Mouse (Mus musculus): ENCODE data around the gene Abhd6.

The Abhd6 gene

DNA sequence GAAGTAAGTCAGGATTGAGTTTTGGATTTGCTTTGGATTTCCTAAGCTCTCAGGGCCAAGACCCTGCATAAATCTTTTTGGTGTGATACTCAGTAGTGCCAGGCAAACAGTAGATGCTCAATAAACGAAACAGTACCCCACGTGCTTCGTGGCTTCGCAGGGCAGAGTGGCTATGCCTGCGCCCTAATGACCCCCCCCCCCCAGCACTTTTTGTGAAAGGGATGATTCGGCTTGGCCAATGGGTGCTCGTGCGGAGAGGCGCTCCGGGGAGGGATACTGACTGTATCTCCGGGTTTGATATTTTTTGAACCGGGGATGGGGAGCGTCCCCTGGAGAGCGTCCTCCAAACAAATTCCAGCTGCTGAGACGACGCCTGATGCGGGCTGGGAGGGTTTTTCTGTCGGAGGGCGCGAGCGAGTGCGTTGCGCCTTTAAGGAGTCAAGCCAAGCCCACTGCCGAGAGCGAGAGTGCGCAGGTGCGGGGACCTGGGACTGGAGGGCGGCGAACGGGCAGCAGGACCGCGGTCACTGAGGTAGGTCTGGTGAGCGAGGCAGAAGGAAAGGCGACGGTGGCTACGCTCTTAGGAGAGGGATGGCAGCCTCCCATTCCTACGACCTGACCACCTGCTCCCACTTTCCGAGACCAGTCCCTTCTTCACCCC is at the start of gene Abhd6:
Gene Abhd6, plus strand, starts transcription at position 471 of the 661 bp plus-strand sequence.
- under 1% methylated on average over 38 of the region's 38 CpGs for WGBS

DNA sequence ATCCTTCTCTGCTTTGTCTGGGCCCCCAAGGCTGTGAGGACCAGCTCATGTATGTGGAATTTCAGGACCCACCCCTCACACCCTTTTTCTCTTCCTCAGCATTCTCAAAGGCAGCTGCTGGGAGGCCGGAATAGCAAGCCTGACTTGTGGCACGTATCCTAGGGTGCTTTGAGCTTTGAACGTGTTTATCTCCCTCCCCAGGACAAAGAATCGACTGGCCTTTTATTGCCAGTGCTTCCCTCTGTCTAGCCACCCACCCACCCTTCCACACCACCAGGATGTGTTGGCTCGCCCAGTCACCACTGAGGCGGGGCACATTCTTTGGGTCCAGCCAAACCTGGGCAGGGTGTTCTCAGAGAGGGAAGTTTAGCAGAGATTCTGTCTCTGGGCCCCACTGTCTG is 48.6 kb upstream of the Abhd6 start:
- WGBS, result 50% methylated on average over 6 of the region's 6 CpGs

DNA sequence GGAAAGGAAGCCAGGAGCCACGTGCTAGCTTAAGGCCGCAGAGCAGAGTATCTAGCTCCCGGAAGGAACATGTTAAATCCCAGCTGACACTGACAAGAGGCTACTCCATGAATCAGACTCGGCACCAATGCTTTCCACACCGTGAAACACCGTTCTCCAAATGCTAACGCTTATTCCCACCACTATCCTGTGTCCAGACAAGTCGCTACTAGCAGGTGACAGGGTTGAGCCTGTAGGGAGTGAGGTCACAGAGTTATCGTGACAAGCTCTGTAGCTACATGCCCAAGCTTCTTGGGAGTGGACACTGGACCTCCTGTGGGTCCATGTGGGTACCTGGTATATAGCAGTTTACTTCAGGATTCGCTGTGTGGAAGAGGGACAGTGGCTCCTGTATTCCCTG is 46.3 kb upstream of the Abhd6 start:
- WGBS, result 91% methylated on average over 10 of the region's 10 CpGs

DNA sequence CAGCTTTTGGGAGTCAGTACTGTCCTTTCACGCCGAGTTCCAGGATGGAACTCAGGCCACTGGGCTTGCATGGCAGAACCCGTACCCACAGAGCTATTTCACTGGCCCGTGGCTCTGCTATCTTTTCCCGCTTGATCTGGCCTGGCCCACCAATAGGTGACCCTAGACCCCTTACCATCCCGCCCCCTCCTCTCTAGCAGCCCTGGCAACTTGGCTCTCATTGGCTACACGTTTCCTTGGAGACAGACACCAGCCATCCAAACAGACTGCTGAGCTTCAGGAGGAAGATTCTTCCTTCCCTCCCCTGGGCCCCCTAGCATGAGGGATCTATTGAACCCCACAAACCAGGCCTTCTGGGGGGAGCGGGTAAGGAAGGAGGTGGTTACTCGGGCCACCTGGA is 45.7 kb upstream of the Abhd6 start, which contains the start of gene Gm45521:
Gene Gm45521, plus strand, starts transcription at position 240 of the 400 bp plus-strand sequence.
- WGBS, result 82% methylated on average over 9 of the region's 9 CpGs

DNA sequence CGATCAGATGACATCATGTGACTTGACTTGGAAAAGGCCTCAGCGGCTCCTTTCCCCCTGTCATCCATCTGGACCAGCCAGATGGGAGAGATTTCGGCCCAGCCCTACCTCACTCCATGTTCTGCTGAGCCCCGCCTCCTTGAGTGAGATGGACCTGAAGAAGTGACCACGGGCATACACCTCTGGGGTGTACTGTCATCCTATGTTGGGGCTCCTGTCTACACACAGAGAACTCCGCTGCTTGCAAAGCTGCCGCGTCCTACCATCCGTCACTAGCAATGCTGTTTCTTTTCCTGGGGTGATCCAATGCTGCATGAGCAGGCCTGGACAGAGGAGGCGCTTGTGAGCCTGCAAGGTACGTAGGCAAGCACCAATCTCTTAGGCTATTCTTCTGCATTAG is 42.1 kb upstream of the Abhd6 start:
- WGBS, result 61% methylated on average over 11 of the region's 11 CpGs

DNA sequence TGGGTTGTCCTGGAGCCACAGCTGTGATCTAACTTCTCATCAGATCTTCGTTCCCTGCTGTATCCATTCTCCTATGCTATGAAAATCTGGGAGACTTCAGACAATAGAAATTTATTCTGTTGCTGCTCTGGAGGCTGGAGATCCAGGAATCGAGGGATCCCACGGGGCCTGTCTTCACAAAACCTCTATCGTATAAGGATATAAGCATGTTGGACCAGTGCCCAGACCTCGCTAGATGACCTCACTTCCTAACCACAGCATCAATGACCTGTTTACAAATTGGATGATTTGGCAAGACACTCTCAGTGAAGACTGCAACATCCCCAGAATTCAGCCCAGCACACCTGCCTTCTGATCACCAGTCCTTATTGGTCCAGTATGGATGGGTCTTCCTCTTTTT is 41.0 kb upstream of the Abhd6 start:
- 53% methylated on average over 5 of the region's 5 CpGs for whole genome bisulfite sequencing

DNA sequence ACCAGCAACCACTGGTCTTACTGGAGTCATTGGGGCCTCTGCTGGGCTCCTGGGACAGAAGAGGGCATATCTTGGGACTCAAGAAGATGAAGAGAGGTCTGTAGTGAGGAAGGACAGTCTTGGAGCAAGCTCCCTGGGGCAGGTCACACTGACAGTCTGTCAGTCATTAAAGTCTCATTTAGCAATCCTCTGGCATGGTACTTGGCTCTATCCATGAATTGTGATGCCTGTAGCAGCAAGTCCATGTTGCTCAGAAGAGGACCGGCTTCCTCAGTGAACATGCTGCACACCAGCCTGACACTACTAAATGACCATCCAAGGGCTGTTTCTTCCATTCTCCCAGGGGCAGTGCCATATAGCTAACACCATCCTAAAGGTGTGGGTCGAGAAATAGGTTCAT is 40.1 kb upstream of the Abhd6 start:
- WGBS, result 90% methylated on average over 2 of the region's 2 CpGs

DNA sequence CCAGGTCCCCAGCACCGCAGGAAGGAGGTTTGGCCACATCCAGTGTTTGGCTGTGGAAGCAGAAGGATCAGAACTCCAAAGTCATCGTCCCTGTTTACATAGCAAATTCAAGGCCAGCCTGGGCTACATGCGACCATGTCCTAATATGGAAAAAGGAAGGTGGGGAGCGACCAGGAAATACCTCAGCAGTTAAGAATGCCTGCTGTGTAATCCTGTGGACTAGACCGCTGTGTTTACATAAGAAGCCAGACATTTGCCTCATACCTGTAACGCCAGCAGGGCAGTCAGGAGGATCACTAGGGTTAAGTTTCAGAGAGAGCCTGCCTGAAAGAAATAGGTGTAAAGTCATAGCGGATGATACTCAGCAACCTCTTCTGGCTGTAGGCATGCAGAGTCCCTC is 39.5 kb upstream of the Abhd6 start:
- 70% methylated on average over 7 of the region's 7 CpGs for WGBS

DNA sequence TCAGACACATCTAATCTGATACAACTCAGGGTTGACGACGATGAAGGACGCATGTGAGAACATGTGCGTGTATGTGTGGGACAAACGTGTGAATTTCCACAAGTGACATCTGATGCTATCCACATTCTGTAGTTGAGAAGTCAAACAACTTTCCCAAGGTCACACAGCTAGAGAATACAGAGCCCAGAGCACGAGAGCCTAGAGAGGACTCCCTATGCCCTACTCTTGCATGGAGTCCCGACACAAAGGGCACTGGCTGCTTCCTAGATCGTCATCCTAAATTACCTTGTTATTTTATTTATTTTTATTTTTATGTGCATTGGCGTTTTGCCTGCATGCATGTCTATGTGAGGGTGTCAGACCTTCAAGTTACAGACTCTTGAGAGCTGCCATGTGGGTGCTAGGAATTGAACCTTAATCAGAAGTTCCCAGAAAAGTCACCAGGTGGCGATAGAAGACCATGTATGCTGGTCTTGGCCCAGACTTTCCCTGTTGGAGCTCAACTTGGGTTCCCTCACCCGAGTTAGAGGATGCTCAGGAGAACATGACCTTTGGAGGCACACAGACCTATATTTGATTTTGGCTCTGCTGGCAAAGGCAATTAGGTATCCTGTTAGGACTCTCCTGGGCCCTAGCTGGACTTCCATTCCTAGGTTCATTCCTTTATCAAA is 38.3 kb upstream of the Abhd6 start:
- WGBS, result 55% methylated on average over 11 of the region's 11 CpGs

DNA sequence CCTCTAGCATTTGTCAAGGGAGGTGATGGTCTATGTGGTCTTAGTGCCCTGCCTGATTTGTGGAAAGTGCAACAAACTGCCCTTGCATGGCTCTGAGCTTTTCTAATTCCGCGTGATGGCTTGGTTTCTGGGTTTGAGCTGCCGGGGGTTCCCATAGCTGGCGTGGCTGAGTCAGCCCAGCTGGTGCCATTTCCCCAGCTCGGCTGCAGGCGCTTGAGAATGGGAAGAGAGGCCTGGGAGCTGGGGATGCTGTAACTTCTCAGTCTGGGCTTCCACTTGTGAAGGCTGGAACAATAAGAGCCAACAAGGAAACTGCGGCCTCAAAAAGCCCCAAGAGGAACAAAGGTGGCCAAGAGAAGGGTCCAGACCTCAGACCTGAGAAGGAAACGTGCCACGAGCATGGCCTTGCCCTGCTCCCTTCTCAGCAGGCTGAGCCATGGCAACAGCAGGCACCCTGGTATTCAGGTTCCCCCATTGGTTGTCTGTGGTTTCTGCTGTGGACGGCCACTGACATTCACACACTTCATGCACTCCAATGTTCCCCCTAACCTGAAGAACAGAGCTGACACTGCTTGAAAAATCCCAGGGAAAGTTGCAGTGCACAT is 30.7 kb upstream of the Abhd6 start:
- 64% methylated on average over 10 of the region's 10 CpGs for WGBS

DNA sequence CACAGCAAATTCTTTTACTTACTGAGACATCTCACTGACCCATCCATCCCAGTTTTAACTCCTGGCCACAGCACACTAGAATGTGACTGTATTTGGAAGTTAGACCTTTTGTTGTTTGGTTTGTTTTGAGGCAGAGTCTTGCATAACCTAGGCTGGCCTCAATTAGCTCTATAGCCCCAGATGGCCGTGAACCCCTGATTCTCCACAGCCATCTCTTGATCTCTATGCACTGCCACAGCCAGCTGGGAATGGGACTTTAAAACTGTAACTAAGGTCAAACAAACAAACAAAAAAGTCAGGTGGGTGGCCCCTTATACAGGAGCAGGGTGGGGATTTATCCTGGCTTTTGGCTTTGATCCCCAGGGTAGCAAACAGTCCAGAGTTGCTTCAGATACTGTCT is 28.1 kb upstream of the Abhd6 start:
- WGBS, result 70% methylated on average over 1 of the region's 1 CpGs

DNA sequence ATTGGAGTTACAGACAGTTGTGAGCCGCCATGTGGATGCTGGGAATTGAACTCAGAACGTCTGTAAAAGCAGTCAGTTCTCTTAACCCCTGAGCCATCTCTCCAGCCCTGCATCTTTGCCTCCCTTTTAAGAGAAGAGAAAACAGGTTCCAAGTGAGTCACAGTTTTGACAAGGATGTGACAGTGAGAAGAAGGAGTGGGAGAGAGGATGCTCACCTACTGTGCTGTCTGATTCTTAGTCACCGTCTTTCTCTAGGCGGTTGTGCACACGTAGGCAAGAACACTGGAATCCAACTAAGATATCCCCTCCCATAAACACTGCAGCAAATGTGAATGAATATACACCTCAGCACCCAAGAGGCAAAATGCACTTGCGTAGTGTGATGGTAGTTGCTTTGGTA is 27.5 kb upstream of the Abhd6 start:
- 64% methylated on average over 6 of the region's 6 CpGs for WGBS

DNA sequence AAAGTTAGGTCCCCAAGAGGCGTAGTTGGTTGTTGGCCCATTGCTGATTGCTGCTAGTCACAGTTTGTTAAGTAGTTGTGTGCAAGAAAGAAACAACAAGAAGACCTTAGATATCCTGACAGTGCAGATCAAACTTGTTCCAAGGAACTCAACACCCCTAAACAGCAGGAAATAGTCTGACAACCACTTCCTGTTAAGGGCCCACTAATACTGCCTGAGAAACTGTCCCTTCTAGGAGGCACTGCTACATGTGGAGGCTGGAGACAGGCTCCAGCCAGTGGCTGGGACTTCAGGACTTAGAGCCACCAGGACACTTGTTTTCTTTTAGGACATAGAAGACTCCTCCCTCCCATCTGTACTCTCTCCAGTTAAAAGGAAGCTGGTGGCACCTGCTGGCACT is 25.2 kb upstream of the Abhd6 start:
- 95% methylated on average over 1 of the region's 1 CpGs for WGBS

DNA sequence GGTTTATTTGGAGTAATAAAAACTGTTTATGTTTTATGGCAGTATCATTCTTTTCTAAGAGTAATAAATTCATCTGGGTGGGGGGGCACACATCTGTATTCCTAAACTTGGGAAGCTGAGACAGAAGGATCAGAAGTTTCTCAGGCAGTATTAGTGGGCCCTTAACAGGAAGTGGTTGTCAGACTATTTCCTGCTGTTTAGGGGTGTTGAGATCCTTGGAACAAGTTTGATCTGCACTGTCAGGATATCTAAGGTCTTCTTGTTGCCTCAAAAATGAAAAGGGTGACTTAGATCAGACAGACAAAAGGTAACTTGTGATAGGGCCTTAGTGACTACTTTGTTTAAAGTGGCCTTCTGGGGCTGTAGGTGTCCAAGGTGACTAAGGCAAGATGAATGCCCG is 24.5 kb upstream of the Abhd6 start:
- 91% methylated on average over 1 of the region's 1 CpGs for WGBS

DNA sequence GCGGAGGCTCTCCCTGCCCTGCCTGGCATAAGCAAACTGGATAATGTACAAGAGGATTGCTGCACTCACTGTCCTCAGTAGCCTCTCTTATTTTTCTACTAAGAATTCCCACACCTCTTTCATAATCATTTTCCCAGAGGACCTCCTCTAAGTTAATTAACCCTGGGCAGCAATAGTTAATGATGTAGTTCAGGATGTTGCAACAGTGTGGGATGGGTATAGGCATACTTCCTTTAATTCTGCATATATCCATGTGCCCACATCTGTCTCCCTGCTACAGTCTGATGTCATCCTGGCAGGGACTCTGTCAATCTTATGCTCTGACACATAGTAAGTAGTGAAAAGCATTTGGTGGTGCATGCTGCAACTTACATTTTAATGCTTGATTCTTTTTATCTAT is 21.5 kb upstream of the Abhd6 start:
- 93% methylated on average over 1 of the region's 1 CpGs for WGBS

DNA sequence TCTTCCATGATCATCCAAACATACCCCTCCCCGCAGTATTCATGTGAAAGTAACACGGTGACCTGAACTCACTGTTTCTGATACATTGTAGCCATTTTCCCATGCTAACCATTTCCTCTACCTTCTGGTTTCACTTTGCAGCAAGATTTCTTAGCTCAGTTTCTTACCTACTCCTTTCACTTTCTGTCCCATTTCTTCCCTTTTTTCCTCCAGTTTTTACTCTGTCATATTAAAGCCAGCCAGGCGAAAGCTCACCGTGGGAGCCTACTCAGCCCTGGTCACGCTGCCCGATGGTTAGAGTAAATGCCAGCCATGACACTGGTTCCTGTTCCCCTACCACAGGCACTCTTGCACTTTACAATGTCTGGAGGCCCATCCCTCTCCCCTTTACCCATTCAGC is 15.8 kb upstream of the Abhd6 start:
- WGBS, result 91% methylated on average over 6 of the region's 6 CpGs

DNA sequence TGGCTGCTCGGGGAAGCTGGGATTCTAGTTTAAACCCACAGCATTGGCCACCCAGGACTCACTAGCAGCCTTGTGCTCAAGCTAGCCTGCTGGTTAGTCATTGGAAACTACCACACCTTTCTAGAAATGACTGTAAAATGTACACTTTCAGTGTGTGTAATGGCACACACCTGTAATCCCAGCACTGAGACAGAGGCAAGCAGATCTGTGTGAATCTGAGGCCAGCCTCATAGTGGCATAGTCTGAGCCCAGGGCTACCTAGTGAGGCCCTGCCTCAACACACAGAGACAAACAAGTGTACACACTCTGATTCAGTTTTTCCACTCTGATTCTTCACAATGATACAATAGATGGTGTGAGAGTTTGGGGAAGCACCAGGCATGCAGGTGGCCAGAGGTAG is 13.3 kb upstream of the Abhd6 start:
- WGBS, result 85% methylated on average over 1 of the region's 1 CpGs

DNA sequence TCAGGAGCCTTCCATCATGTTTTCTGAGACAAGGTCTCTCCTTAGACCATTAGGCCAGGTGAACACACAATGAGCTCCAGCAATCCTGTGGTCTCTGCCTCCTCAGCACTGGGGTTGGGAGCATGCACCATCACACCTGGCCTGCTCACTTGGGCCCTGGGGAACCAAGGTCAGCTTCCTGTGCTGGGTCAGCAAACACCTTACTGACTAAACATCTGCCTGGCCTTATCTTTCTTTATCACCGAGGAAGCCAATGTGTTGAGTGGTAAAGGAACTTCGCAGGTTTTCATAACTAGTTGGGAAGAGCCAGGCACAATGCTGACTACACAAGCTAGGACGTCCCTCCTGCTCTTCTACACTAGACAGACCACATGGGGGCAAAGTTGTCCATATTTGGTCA is 12.7 kb upstream of the Abhd6 start:
- WGBS, result 77% methylated on average over 3 of the region's 3 CpGs

DNA sequence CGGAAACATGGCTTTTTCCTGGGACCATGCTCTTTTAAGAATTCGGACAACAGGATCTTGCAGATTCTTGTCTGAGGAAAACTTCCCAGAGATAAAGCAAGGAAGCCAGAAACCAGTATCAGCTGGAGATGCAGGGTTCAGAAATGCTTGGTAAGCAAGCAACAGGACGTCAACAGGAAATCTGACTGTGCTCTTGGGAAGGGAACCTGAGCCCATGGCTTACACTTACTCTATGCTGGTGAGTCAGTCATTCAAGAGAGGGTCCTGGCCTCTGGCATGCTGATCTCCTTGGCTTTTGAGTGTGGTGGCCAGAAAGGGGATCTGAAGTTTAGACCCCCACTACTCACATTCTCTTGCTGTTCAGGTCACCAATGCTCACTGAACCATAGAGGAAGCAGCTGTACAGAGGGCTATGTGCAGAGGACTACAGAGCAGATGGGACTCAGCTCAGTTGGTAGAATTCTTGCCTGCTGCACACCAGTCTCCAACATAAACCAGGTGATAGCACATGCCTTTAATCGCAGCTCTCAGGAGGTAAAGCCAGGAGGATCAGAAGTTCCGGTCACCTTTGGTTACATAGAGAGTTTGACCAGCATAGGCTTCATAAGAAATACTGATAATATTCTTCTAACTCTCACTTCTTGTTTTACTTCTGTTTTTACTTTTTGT is 11.5 kb upstream of the Abhd6 start:
- 79% methylated on average over 5 of the region's 5 CpGs for WGBS

DNA sequence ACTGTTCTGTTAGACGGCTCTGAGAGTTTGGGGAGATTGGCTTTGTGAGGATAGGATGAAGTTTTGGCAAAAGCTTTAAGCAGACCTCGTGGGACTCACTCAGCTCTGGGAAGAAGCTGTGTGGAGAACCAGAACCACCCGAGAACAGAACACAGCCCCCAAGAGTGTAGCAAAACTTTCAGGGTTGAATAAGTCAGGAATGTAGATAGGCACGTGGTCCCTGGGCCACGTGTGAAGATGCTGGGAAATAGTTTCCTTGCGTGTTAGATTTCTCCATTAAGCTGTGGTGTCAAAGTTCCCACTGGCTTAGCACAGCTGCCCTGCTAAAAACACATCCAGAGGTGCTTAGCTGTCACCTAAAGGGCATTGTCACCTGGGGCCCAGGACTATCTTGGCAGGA is 10.5 kb upstream of the Abhd6 start:
- WGBS, result 86% methylated on average over 6 of the region's 6 CpGs

DNA sequence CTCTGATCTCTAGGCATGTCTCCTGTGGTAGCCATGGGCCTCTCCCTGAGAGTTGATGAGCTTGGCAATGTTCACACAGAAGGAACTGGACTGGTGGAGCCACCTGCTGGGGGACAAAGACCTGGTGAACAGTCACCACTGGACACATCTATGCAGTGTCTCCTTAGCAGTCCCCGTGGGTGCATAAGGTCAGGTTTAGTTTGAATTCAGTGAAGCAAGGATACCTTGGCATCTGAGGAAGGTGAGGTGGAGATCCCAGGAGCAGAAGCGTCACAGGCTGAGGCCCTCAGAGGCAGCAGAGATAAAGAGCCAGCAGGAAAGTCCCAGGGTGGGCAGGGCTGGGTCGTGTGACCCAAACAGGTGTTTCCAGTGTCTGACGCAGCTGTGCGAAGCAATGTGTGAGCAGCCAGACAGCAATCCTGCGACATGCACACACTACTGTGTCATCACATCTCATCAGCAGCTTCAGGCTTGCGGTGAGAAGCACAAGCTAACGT is 8.4 kb upstream of the Abhd6 start, which contains the start of gene Dnase1l3:
Gene Dnase1l3, minus strand, starts transcription at position 303 of the 497 bp plus-strand sequence.
- 74% methylated on average over 8 of the region's 8 CpGs for WGBS

DNA sequence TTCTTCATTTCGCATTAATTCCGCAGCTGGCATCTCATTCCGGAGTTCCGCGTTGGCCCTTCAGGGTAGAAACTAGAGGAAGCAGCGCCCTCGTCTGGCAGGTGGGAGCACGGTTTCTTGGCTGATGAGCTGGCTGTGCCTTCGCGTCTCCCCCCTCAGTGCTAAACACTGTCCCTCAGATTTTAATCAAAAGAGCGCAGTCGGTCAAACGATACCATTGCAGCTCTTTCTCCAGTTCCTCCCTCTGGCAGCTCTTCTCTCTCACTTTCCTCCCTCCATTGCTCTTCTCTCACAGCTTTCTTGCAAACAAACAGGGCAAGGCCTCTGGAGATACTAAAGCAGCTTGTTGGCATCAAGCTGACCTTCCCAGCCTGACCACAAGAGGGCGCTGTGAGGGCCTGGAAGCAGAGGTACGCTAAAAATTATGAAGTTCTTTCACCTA is 5.4 kb upstream of the Abhd6 start:
- 2% methylated on average over 15 of the region's 15 CpGs for WGBS
